In genomic region chr2:31172536-31172935, GRCm38 (mm10) we compare ENCODE assay signal across 11 mouse cellular contexts. TPM values are rescaled to one million over a fixed set of nuclear protein-coding genes. Genes with fewer than 3 reads are reported as not detected.
DNase-seq lines count a peak whose midpoint lies in the region; ATAC-seq and TF ChIP-seq lines count a peak whose summit lies in the region.
"Had no signal": no experiment of that assay in that cellular context is flagged by ENCODE, and none has a peak within 500 bp of the region (broad histone marks: within the 10 kb centered on the region; RNA-seq: fewer than 3 reads in every experiment).

No protein-coding gene starts in this region.

- H3K27ac ChIP-seq in heart, embryonic 15.5 days, result peak overlapping the region; percentile 81
- H3K27ac ChIP-seq in small intestine, adult 2 months (ENCODE audit: insufficient read depth, low read depth, low read length), result peak overlapping the region; percentile 23
- H3K27ac ChIP-seq: limb, embryonic 12.5 days; midbrain, embryonic 15.5 days had no signal

- H3K27me3 ChIP-seq in heart, embryonic 15.5 days, result no peaks in the 10 kb centered on the region
- H3K27me3 ChIP-seq in megakaryocyte, embryonic 14.5 days (replicated peaks), result no peaks in the 10 kb centered on the region
- H3K27me3 ChIP-seq in small intestine, adult 2 months (ENCODE audit: control insufficient read depth, insufficient read depth, low read length), result no peaks in the 10 kb centered on the region
- H3K27me3 ChIP-seq: limb, embryonic 12.5 days; midbrain, embryonic 15.5 days had no signal

- H3K36me3 ChIP-seq in heart, embryonic 15.5 days, result peaks cover 86% of the 10 kb centered on the region
- peaks cover 98% of the 10 kb centered on the region for H3K36me3 ChIP-seq in megakaryocyte, embryonic 14.5 days (replicated peaks; ENCODE audit: low read length)
- H3K36me3 ChIP-seq in small intestine, adult 2 months (ENCODE audit: control insufficient read depth, insufficient read depth, low read length), result peaks cover 76% of the 10 kb centered on the region

- no peak overlapping the region for H3K9ac ChIP-seq in heart, embryonic 15.5 days
- H3K9ac ChIP-seq: limb, embryonic 12.5 days; midbrain, embryonic 15.5 days had no signal

- ATAC-seq in heart, embryonic 15.5 days (replicated peaks; ENCODE audit: insufficient number of reproducible peaks, insufficient read depth, low FRiP score, low read depth), result no peak
- ATAC-seq in megakaryocyte, adult 5-6 weeks (ENCODE audit: poor library complexity, severe bottlenecking), result no peak
- ATAC-seq: forebrain, embryonic 14.5 days; midbrain, embryonic 15.5 days had no signal

- no peak for TF ChIP-seq POLR2A in small intestine, adult 2 months (IDR thresholded peaks at IDR 0.05; ENCODE audit: low read depth, low read length)

- TF ChIP-seq CTCF in small intestine, adult 2 months (IDR thresholded peaks at IDR 0.05; ENCODE audit: extremely low read depth, insufficient read length, insufficient replicate concordance, low read depth, low read length), result no peak

- H3K4me2 ChIP-seq in heart, embryonic 15.5 days, result no peak overlapping the region
- H3K4me2 ChIP-seq: limb, embryonic 12.5 days; midbrain, embryonic 15.5 days had no signal

- H3K9me3 ChIP-seq in heart, embryonic 15.5 days (replicated peaks), result no peaks in the 10 kb centered on the region
- H3K9me3 ChIP-seq in megakaryocyte, embryonic 14.5 days, result no peaks in the 10 kb centered on the region
- H3K9me3 ChIP-seq: limb, embryonic 12.5 days; midbrain, embryonic 15.5 days had no signal

- intact Hi-C loops in heart, postnatal 14 days (cut with DNase I), result no loop called here

- no peak for DNase-seq in heart, postnatal 14 days
- peak; percentile 55 for DNase-seq in ZHBTc4 (ENCODE audit: low read depth, low spot score)
- DNase-seq in urinary bladder, postnatal 14 days (ENCODE audit: low spot score), result no peak
- no peak for DNase-seq in layer of hippocampus, postnatal 10 days (ENCODE audit: low spot score in 2 of 2)

- 85% methylated on average over 5 of the region's 5 CpGs for WGBS in heart, embryonic 15.5 days
- WGBS in small intestine, adult 2 months, result 95% methylated on average over 5 of the region's 5 CpGs

- H3K4me3 ChIP-seq in heart, embryonic 15.5 days, result no peak overlapping the region
- H3K4me3 ChIP-seq in megakaryocyte, embryonic 14.5 days (replicated peaks), result peak overlapping the region; percentile 87
- no peak overlapping the region for H3K4me3 ChIP-seq in small intestine, adult 2 months (ENCODE audit: low read depth, low read length)
- H3K4me3 ChIP-seq: limb, embryonic 12.5 days; midbrain, embryonic 15.5 days had no signal

- no peaks in the 10 kb centered on the region; the same call in none of the 2 replicates for H3K4me1 ChIP-seq in heart, embryonic 15.5 days (replicated peaks)
- peaks cover 71% of the 10 kb centered on the region for H3K4me1 ChIP-seq in megakaryocyte, embryonic 14.5 days
- 0 out of 2 replicates have a peak, but pooled peaks cover 2% of the 10 kb centered on the region for H3K4me1 ChIP-seq in small intestine, adult 2 months (ENCODE audit: control insufficient read depth, insufficient read depth, insufficient read length, low read length)
- H3K4me1 ChIP-seq: limb, embryonic 12.5 days; midbrain, embryonic 15.5 days had no signal

RNA-seq across cellular contexts. Expression of gene Gpr107, which starts 20.4 kb away (rescaled TPM):
- 26.4 and 31.0 TPM in 2 replicates for polyA plus RNA-seq in heart, embryonic 15.5 days (2015; fragmentation: Nextera tagmentation; extraction: Ambion mirVana)
- total RNA-seq in heart, postnatal 14 days (2021), result 10 to 100 TPM; 39.2 to 41.7 TPM
- polyA plus RNA-seq in megakaryocyte, embryonic 14.5 days (2012; ENCODE audit: insufficient read depth, low replicate concordance), result 5.0 and 11.9 TPM in 2 replicates
- total RNA-seq in megakaryocyte, adult 5-6 weeks (2015), result 22.1 and 22.2 TPM in 2 replicates
- 29.2 and 32.1 TPM in 2 replicates for total RNA-seq in megakaryocyte, adult 5-6 weeks (2017)
- polyA plus RNA-seq in small intestine, adult 2 months (2012; rRNA removed), result 14.8 and 30.5 TPM in 2 replicates
- total RNA-seq in layer of hippocampus, postnatal 10 days (2021), result 10 to 100 TPM; 50.7 to 54.5 TPM

RNA-seq across cellular contexts. Expression of gene Fnbp1, which starts 30.7 kb away (rescaled TPM):
- 16.0 and 21.8 TPM in 2 replicates for polyA plus RNA-seq in heart, embryonic 15.5 days (2015; fragmentation: Nextera tagmentation; extraction: Ambion mirVana)
- total RNA-seq in heart, postnatal 14 days (2021), result 10 to 100 TPM; 49.5 to 51.9 TPM
- 44.7 and 52.5 TPM in 2 replicates for polyA plus RNA-seq in megakaryocyte, embryonic 14.5 days (2012; ENCODE audit: insufficient read depth, low replicate concordance)
- total RNA-seq in megakaryocyte, adult 5-6 weeks (2015), result 62.0 and 64.1 TPM in 2 replicates
- total RNA-seq in megakaryocyte, adult 5-6 weeks (2017), result 39.0 and 48.7 TPM in 2 replicates
- polyA plus RNA-seq in small intestine, adult 2 months (2012; rRNA removed), result 20.3 and 28.6 TPM in 2 replicates
- 10 to 100 TPM; 90.2 to 99.0 TPM for total RNA-seq in layer of hippocampus, postnatal 10 days (2021)
